2 mouse cellular contexts compared by ENCODE assay signal in the genomic region with DNA sequence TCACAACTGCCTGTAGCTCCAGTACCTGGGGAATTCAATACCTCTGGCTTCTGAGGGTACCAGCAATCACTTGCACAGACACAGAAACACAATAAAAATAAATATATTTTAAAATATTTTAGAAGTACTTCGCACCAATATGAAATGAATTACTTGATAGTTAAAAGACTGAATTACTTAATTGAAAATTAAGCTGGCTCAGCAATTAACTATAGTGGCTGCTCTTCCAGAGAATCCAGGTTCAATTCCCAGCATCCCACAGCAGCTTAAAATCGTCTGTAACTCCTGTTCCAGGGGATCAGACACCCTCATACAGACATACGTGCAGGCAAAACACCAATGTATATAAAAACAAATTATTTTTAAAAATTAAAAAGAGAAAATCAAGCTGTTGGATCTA.
TF ChIP-seq lines count a peak whose summit lies in the region.

No protein-coding gene starts in this region.

TF ChIP-seq in CH12.LX, 34 proteins besides CTCF, POLR2A, EP300 and RAD21 (continued from another document):
- TF ChIP-seq ZMIZ1 (IDR thresholded peaks at IDR 0.05; ENCODE audit: low read depth, low read length) (no peak), POLR2AphosphoS2 (IDR thresholded peaks at IDR 0.05; ENCODE audit: low read depth, low read length) (no peak), JUND (conservative IDR thresholded peaks at IDR 0.05; ENCODE audit: low read depth, low read length) (no peak), ZC3H11A (IDR thresholded peaks at IDR 0.05; ENCODE audit: low read depth, low read length) (no peak)
TF ChIP-seq in CH12.LX: peak in this region for 1.

TF ChIP-seq in MEL, 35 proteins besides CTCF, POLR2A, EP300 and RAD21 (continued from another document):
- TF ChIP-seq MAFK (IDR thresholded peaks at IDR 0.05; ENCODE audit: borderline replicate concordance, low read depth, low read length) (peak; percentile 44; the same call in 1 of the 2 replicates), ETS1 (IDR thresholded peaks at IDR 0.05; ENCODE audit: low read depth, low read length) (no peak)
